Comparison of ENCODE assay signal across 19 mouse cellular contexts in the genomic region with DNA sequence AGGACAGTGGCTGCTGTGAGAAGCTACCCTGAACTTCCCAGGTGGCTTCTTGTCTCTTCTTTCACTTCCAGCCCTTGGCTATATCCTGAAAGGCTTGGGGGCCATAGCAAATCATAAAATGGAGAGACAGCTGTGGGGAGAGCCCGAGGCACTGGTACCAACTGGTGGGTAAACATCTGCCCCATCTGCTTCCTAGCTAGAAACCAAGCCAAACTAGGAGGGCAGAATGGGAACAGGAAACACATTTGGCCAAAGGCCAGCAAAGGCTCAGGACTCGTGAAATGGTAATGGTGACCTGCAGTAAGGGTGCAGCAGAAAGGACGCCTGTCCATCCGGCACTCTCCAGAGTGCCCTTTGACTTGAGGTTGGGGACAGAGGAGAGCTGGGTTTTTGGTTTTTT. TPM values are rescaled to one million over a fixed set of nuclear protein-coding genes. Genes with fewer than 3 reads are reported as not detected.
DNase-seq lines count a peak whose midpoint lies in the region; ATAC-seq and TF ChIP-seq lines count a peak whose summit lies in the region.
"Had no signal": no experiment of that assay in that cellular context is flagged by ENCODE, and none has a peak within 500 bp of the region (broad histone marks: within the 10 kb centered on the region; RNA-seq: fewer than 3 reads in every experiment).

No protein-coding gene starts in this region.

- ATAC-seq in heart, embryonic 16.5 days (replicated peaks; ENCODE audit: extremely low read depth, insufficient read depth, low FRiP score) = no peak
- no peak for ATAC-seq in erythroblast, adult 5-6 weeks (replicated peaks; ENCODE audit: low FRiP score, poor library complexity, severe bottlenecking)
- ATAC-seq: CD4-positive, CD25-positive, alpha-beta regulatory T cell, adult 4 months; forebrain, postnatal 0 days; intestine, embryonic 16.5 days; midbrain, embryonic 15.5 days had no signal

- H3K9ac ChIP-seq in heart, embryonic 16.5 days (ENCODE audit: low read length) = no peak overlapping the region
- H3K9ac ChIP-seq: forebrain, postnatal 0 days; midbrain, embryonic 15.5 days; neural tube, embryonic 12.5 days; stomach, embryonic 15.5 days had no signal

- H3K4me3 ChIP-seq in heart, embryonic 16.5 days (ENCODE audit: low read length) = no peak overlapping the region
- H3K4me3 ChIP-seq in layer of hippocampus, adult 2 months = no peak overlapping the region
- no peak overlapping the region for H3K4me3 ChIP-seq in brown adipose tissue, adult 24 weeks (ENCODE audit: insufficient read depth, low read depth, low read length)
- H3K4me3 ChIP-seq in cerebellum, adult 2 months (replicated peaks; ENCODE audit: insufficient read depth, low read depth, low read length) = no peak overlapping the region
- H3K4me3 ChIP-seq: erythroblast, embryonic 14.5 days; limb, embryonic 10.5 days; midbrain, embryonic 15.5 days; neural tube, embryonic 12.5 days; stomach, embryonic 15.5 days had no signal

- peaks cover 28% of the 10 kb centered on the region for H3K4me1 ChIP-seq in heart, embryonic 16.5 days (ENCODE audit: control insufficient read depth, insufficient read depth, low read length)
- H3K4me1 ChIP-seq in brown adipose tissue, adult 24 weeks (ENCODE audit: control insufficient read depth, insufficient read depth, insufficient read length, low read length) = peaks cover 27% of the 10 kb centered on the region
- peaks cover 25% of the 10 kb centered on the region for H3K4me1 ChIP-seq in cerebellum, adult 2 months (ENCODE audit: control insufficient read depth, insufficient read depth, low read length)

- TF ChIP-seq POLR2A in cerebellum, adult 2 months (IDR thresholded peaks at IDR 0.05; ENCODE audit: borderline replicate concordance, insufficient read depth, low read length) = no peak

- no peaks in the 10 kb centered on the region for H3K27me3 ChIP-seq in heart, embryonic 16.5 days (ENCODE audit: control insufficient read depth, insufficient read depth, low read length)
- no peaks in the 10 kb centered on the region for H3K27me3 ChIP-seq in cerebellum, adult 2 months (ENCODE audit: control insufficient read depth, insufficient read depth, low read length)
- H3K27me3 ChIP-seq: midbrain, embryonic 15.5 days; neural tube, embryonic 12.5 days; stomach, embryonic 15.5 days had no signal

- no peaks in the 10 kb centered on the region for H3K9me3 ChIP-seq in heart, embryonic 16.5 days (replicated peaks; ENCODE audit: control insufficient read depth, low read length)
- H3K9me3 ChIP-seq: limb, embryonic 10.5 days; midbrain, embryonic 15.5 days; neural tube, embryonic 12.5 days; stomach, embryonic 15.5 days had no signal

- peak overlapping the region; percentile 54 for H3K27ac ChIP-seq in heart, embryonic 16.5 days (ENCODE audit: low read length)
- peak overlapping the region; percentile 67 for H3K27ac ChIP-seq in layer of hippocampus, adult 2 months
- 0 out of 2 replicates have a peak overlapping the region, but pooled peaks have one; percentile 1 for H3K27ac ChIP-seq in brown adipose tissue, adult 24 weeks (replicated peaks; ENCODE audit: low read depth, low read length)
- H3K27ac ChIP-seq in cerebellum, adult 2 months (ENCODE audit: insufficient read depth, low read length) = no peak overlapping the region
- H3K27ac ChIP-seq: limb, embryonic 10.5 days; midbrain, embryonic 15.5 days; neural tube, embryonic 12.5 days; stomach, embryonic 15.5 days had no signal

- no peaks in the 10 kb centered on the region for H3K36me3 ChIP-seq in heart, embryonic 16.5 days (ENCODE audit: control insufficient read depth, insufficient read depth)
- H3K36me3 ChIP-seq: limb, embryonic 10.5 days; midbrain, embryonic 15.5 days; neural tube, embryonic 12.5 days; stomach, embryonic 15.5 days had no signal

- 60% methylated on average over 4 of the region's 4 CpGs for WGBS in heart, embryonic 16.5 days
- 46% methylated on average over 4 of the region's 4 CpGs for WGBS in cerebellum, adult 2 months

- no peak for DNase-seq in heart, adult 11 months
- no peak for DNase-seq in layer of hippocampus, adult 2 months (ENCODE audit: low spot score in 2 of 2)
- no peak for DNase-seq in layer of hippocampus, adult 9-10 months (ENCODE audit: low spot score)
- DNase-seq in 416B (ENCODE audit: low read depth) = peak; percentile 84
- no peak for DNase-seq in cerebellum, adult 2 months
- DNase-seq: cerebellum, adult 18-20 months; forebrain, postnatal 0 days; gastrocnemius, postnatal 25 days; heart, postnatal 14 days had no signal

- TF ChIP-seq CTCF in layer of hippocampus, adult 2 months (conservative IDR thresholded peaks at IDR 0.05) = no peak
- no peak for TF ChIP-seq CTCF in cerebellum, adult 2 months (IDR thresholded peaks at IDR 0.05; ENCODE audit: borderline replicate concordance, insufficient read depth, low read depth, low read length)

- no peak overlapping the region for H3K4me2 ChIP-seq in heart, embryonic 16.5 days (ENCODE audit: low read depth, low read length)
- H3K4me2 ChIP-seq: midbrain, embryonic 15.5 days; neural tube, embryonic 12.5 days; stomach, embryonic 15.5 days had no signal

RNA-seq across cellular contexts. Expression of a gene that starts 47.5 kb away (rescaled TPM):
- polyA plus RNA-seq in heart, embryonic 16.5 days (2015; fragmentation: Nextera tagmentation; extraction: Ambion mirVana) = 57.7 and 57.8 TPM in 2 replicates
- total RNA-seq in layer of hippocampus, adult 2 months (2021) = 10 to 100 TPM; 26.0 to 27.2 TPM
- 19.9 and 27.2 TPM in 2 replicates for polyA plus RNA-seq in brown adipose tissue, adult 24 weeks (2012; ENCODE audit: insufficient read depth, insufficient read length, missing spikeins)
- total RNA-seq in erythroblast, adult 5-6 weeks (2015; ENCODE audit: low replicate concordance) = 6.5 and 10.0 TPM in 2 replicates
- 4.7 and 6.7 TPM in 2 replicates for total RNA-seq in erythroblast, adult 5-6 weeks (2017; ENCODE audit: low replicate concordance)
- polyA plus RNA-seq in cerebellum, adult 2 months (2012; rRNA removed) = 48.2 and 49.9 TPM in 2 replicates
